Mouse (Mus musculus) WW6 (cell line): ENCODE data around the gene Gm37240.

Experiments used
- DNase-seq: peaks from one replicate; pipeline ENCODE4 v3.0.0-alpha.2; 2013; ENCODE audit warnings: low read depth, low spot score

Gene Gm37240

GRCm38 (mm10) chr3:85339926-85340325 lies 547.4 kb downstream of the Gm37240 start:
- DNase-seq: no peak

GRCm38 (mm10) chr3:85339269-85339820 lies 548.0 kb downstream of the Gm37240 start:
- no peak for DNase-seq

GRCm38 (mm10) chr3:85338755-85339095 lies 548.6 kb downstream of the Gm37240 start:
- DNase-seq: no peak

- DNase-seq: no peak
These were observed 549.2 kb downstream of the Gm37240 start for GRCm38 (mm10) chr3:85337881-85338754.

GRCm38 (mm10) chr3:85335517-85335916 lies 551.8 kb downstream of the Gm37240 start:
- DNase-seq: no peak

- DNase-seq: no peak
These were observed 555.0 kb downstream of the Gm37240 start for GRCm38 (mm10) chr3:85332276-85332675.

- no peak for DNase-seq
These were observed 569.1 kb downstream of the Gm37240 start for GRCm38 (mm10) chr3:85318256-85318655.

- DNase-seq: no peak
These were observed 570.0 kb downstream of the Gm37240 start for GRCm38 (mm10) chr3:85317306-85317705.

- no peak for DNase-seq
These were observed 572.4 kb downstream of the Gm37240 start for GRCm38 (mm10) chr3:85314961-85315360.

- no peak for DNase-seq
These were observed 573.6 kb downstream of the Gm37240 start for GRCm38 (mm10) chr3:85313646-85314255.

- no peak for DNase-seq
These were observed 576.1 kb downstream of the Gm37240 start for GRCm38 (mm10) chr3:85311176-85311575.

- no peak for DNase-seq
These were observed 576.8 kb downstream of the Gm37240 start for GRCm38 (mm10) chr3:85310401-85310989.

GRCm38 (mm10) chr3:85309168-85309567 lies 578.1 kb downstream of the Gm37240 start:
- DNase-seq: no peak

GRCm38 (mm10) chr3:85308706-85309105 lies 578.6 kb downstream of the Gm37240 start:
- no peak for DNase-seq

GRCm38 (mm10) chr3:85301851-85302250 lies 585.5 kb downstream of the Gm37240 start:
- DNase-seq: no peak

GRCm38 (mm10) chr3:85301336-85301735 lies 586.0 kb downstream of the Gm37240 start:
- no peak for DNase-seq

- DNase-seq: no peak
These were observed 587.4 kb downstream of the Gm37240 start for GRCm38 (mm10) chr3:85299649-85300550.

- no peak for DNase-seq
These were observed 592.1 kb downstream of the Gm37240 start for GRCm38 (mm10) chr3:85295229-85295628.

GRCm38 (mm10) chr3:85287627-85288026 lies 599.7 kb downstream of the Gm37240 start:
- no peak for DNase-seq

- no peak for DNase-seq
These were observed 602.8 kb downstream of the Gm37240 start for GRCm38 (mm10) chr3:85284483-85284882.

GRCm38 (mm10) chr3:85282816-85283215 lies 604.5 kb downstream of the Gm37240 start:
- no peak for DNase-seq
